Mouse (Mus musculus): ENCODE data around the gene Ankdd1b.

Ankdd1b gene

GRCm38 (mm10) chr13:96470957-96471356, at the start of gene Ankdd1b:
Gene Ankdd1b, minus strand, starts transcription at chr13:96471198.
- no peak for DNase-seq (ENCODE audit: extremely low spot score, low read depth, low spot score)

- no peak for DNase-seq (ENCODE audit: extremely low spot score, low read depth, low spot score)
Measured at GRCm38 (mm10) chr13:96517335-96517734, 46.3 kb upstream of the Ankdd1b start.

GRCm38 (mm10) chr13:96516249-96516648, 45.3 kb upstream of the Ankdd1b start:
- DNase-seq (ENCODE audit: extremely low spot score, low read depth, low spot score) = no peak

GRCm38 (mm10) chr13:96514154-96514942, 43.4 kb upstream of the Ankdd1b start:
- DNase-seq (ENCODE audit: extremely low spot score, low read depth, low spot score) = no peak

- DNase-seq (ENCODE audit: extremely low spot score, low read depth, low spot score) = peak; percentile 6
Measured at GRCm38 (mm10) chr13:96511893-96512292, 40.9 kb upstream of the Ankdd1b start.

- DNase-seq (ENCODE audit: extremely low spot score, low read depth, low spot score) = no peak
Measured at GRCm38 (mm10) chr13:96511262-96511661, 40.3 kb upstream of the Ankdd1b start.

GRCm38 (mm10) chr13:96510635-96511034, 39.6 kb upstream of the Ankdd1b start:
- DNase-seq (ENCODE audit: extremely low spot score, low read depth, low spot score) = no peak

- no peak for DNase-seq (ENCODE audit: extremely low spot score, low read depth, low spot score)
Measured at GRCm38 (mm10) chr13:96507541-96507940, 36.5 kb upstream of the Ankdd1b start.

GRCm38 (mm10) chr13:96506313-96506712, 35.3 kb upstream of the Ankdd1b start:
- DNase-seq (ENCODE audit: extremely low spot score, low read depth, low spot score) = no peak

GRCm38 (mm10) chr13:96505661-96506060, 34.7 kb upstream of the Ankdd1b start:
- no peak for DNase-seq (ENCODE audit: extremely low spot score, low read depth, low spot score)

GRCm38 (mm10) chr13:96499891-96500290, 28.9 kb upstream of the Ankdd1b start:
- no peak for DNase-seq (ENCODE audit: extremely low spot score, low read depth, low spot score)

- no peak for DNase-seq (ENCODE audit: extremely low spot score, low read depth, low spot score)
Measured at GRCm38 (mm10) chr13:96496630-96497029, 25.6 kb upstream of the Ankdd1b start.

GRCm38 (mm10) chr13:96490433-96490832, 19.4 kb upstream of the Ankdd1b start, which contains the start of gene Gm17622:
Gene Gm17622, plus strand, starts transcription at chr13:96490733.
- no peak for DNase-seq (ENCODE audit: extremely low spot score, low read depth, low spot score)

- no peak for DNase-seq (ENCODE audit: extremely low spot score, low read depth, low spot score)
Measured at GRCm38 (mm10) chr13:96487968-96488367, 17.0 kb upstream of the Ankdd1b start.

- no peak for DNase-seq (ENCODE audit: extremely low spot score, low read depth, low spot score)
Measured at GRCm38 (mm10) chr13:96487230-96487629, 16.2 kb upstream of the Ankdd1b start.

- no peak for DNase-seq (ENCODE audit: extremely low spot score, low read depth, low spot score)
Measured at GRCm38 (mm10) chr13:96478991-96479390, 8.0 kb upstream of the Ankdd1b start.

- no peak for DNase-seq (ENCODE audit: extremely low spot score, low read depth, low spot score)
Measured at GRCm38 (mm10) chr13:96477226-96477625, 6.2 kb upstream of the Ankdd1b start.

GRCm38 (mm10) chr13:96470556-96470955, 442 bp downstream of the Ankdd1b start:
- DNase-seq (ENCODE audit: extremely low spot score, low read depth, low spot score) = no peak

- DNase-seq (ENCODE audit: extremely low spot score, low read depth, low spot score) = no peak
Measured at GRCm38 (mm10) chr13:96468678-96469077, 2.3 kb downstream of the Ankdd1b start.

GRCm38 (mm10) chr13:96465315-96465714, 5.7 kb downstream of the Ankdd1b start:
- DNase-seq (ENCODE audit: extremely low spot score, low read depth, low spot score) = no peak

- no peak for DNase-seq (ENCODE audit: extremely low spot score, low read depth, low spot score)
Measured at GRCm38 (mm10) chr13:96462644-96463043, 8.4 kb downstream of the Ankdd1b start.

- no peak for DNase-seq (ENCODE audit: extremely low spot score, low read depth, low spot score)
Measured at GRCm38 (mm10) chr13:96458606-96459005, 12.4 kb downstream of the Ankdd1b start.

GRCm38 (mm10) chr13:96458018-96458417, 13.0 kb downstream of the Ankdd1b start:
- DNase-seq (ENCODE audit: extremely low spot score, low read depth, low spot score) = no peak
